Mouse (Mus musculus) myocyte (in vitro differentiated cells): ENCODE measurements around the gene Klc2.

ENCODE experiments used
- POLR2A ChIP-seq: IDR thresholded peaks from one replicate; pipeline ENCODE4 v1.6.1; 2011; ENCODE audit warnings: low read depth, mild to moderate bottlenecking, control low read depth, moderate library complexity; ENCODE audit not compliant: insufficient read length
- POLR2AphosphoS2 ChIP-seq: IDR thresholded peaks from one replicate; pipeline ENCODE4 v1.6.1; 2011; ENCODE audit warnings: low read depth, control low read depth; ENCODE audit not compliant: insufficient read length
- USF1 ChIP-seq: IDR thresholded peaks from one replicate; pipeline ENCODE4 v1.6.1; 2011; ENCODE audit warnings: low read depth, mild to moderate bottlenecking, control low read depth, moderate library complexity

GRCm38 (mm10) chr19:5073028-5073427, 45.3 kb downstream of the Klc2 start:
- TF ChIP-seq USF1, result no peak
- TF ChIP-seq POLR2A, result no peak
- no peak for TF ChIP-seq POLR2AphosphoS2
